Mouse (Mus musculus): Measurements from ENCODE around the gene Mindy4.

The Mindy4 gene

DNA sequence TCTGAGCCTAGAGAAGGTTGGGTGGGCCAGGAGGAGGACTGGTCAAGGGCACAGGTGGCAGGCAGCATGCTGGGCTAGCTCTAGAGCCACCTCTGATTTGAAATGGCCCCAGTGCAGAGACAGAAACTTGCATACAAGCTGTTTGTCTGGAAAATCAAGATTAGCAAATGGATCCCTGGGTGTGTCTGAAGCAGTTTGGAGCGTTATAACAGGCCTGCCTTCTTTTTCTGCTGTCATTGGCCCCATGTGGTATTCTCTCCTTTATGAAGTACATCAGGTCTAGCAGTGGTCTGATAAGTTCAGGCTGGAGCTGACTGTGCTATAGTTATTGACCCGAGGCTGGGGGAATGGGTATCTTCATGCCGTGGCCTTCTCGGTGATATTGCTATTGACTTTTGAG, 110.7 kb downstream of the Mindy4 start:
- DNase-seq: no peak

DNA sequence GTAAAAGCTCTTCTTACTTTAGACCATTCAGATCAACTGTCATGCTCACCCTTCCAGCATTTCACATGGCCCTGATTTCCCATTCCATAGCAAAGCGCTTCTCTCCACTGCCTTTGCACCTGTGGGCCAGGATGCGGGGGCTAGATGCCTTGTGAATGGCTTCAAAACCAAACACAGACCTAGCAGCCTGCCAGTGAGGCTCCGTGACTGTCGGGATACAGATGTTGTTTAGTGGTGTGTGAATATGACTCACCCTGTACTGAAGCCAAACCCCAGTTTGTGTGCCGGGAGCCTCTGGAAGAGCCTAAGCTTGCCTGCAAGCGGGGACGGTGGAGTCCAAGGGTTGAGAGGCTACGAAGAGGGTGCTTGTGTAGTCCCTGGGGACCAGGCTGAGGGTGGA, 111.4 kb downstream of the Mindy4 start:
- DNase-seq: no peak

DNA sequence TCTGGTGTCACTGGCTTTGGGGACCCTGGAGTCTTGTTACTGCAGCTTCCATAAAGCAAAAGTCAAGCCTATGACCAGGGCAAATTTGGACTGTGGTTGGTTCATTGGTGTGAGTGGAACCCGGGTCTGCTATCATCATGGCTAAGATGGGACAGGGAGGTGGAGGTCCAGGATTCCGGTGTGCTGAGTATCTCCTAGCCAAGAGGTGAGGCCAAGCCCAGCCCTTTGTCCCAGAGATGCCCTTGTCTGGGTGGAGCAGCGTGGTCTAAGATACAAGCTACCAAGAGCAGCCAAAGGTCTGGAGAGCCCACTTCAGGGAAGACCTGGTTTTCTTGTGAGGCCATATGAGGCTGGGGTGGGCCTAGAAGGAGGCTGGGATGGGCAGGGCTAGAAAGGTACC, 115.4 kb downstream of the Mindy4 start:
- DNase-seq: no peak

DNA sequence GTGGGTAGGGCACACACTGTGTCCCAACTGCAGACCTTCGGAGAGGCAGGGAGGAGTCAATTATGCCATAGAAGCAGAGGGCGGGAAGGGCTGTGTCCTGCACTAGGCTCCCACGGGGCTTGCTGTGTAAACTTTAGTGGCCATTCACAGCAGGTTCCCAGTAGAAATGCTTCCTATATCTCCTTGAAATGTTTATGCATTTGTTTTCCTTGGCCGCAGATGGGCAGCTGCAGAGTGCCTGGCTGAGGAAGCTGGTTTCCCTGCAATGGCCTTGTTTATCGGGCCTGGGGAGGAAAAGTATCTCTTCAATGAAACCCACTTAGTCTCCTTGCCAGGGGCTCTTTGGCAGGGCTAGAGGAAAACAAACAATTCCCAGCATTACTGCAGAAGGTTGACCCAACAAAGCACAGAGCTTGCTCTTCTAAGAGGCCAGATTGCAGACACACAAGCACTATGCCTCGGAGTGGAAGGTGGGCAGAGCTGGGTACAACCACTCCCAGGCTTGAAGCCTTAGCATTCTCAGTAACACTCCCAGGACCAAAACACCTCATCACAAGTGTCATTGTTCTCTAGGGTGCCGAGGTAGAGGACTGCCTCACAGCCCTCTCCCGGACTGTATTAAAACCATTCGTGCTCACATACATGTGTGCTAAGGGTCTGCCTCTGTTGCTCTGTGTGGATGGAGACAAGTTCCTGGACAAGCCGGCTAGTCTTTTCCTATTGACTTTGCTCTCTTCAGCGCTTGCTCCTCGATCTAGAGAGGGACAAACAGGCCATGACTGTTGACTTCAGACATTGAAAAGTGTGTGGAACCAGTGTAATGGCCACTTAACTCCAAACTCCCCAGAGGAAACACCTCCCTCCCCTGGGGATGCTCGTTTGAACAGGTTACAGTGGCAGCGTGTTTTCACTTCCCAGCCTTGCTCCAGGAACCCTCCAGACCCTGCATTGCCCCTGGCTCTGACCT, 116.7 kb downstream of the Mindy4 start:
- DNase-seq: peak; percentile 63 to 83

DNA sequence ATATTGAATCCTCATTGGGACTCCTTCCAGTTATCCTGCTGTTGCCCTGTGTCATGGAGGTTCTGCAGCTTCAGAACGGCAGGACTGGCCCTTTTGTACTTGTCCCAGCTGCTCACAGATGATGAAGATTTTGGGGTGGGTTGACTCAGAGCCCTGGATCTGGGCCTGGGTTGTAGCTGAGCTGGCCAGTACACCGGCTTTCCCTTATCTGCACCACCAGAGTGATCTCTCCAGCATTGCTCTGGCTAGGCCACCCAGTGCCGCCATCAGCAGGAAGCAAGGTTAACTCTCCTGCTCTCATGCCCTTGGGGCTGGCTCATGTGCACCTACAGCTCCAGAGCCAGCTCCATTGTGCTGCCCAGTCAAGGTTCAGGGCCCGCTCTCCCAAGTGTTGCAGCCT, 117.7 kb downstream of the Mindy4 start:
- DNase-seq: peak in 1 of 2 experiments; percentile 51

DNA sequence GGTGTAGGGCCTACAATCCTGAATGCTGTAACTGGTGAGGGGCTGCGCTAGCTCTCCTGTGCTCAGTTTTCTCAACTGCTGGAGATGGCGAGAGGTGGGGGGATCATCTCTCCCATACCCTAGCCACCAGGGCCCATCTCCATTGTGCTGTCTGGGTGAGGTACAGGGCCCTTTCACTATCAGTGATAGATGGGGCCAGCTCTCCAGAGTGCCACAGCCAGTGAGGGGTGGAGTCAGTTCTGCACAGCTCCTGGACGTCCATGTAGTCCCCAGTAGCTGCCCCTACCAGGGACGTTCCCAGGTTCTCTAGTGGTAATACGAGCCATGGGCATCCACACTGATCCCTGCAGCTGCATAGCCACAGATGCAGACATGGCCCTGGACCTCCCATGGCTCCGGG, 118.3 kb downstream of the Mindy4 start:
- no peak for DNase-seq

DNA sequence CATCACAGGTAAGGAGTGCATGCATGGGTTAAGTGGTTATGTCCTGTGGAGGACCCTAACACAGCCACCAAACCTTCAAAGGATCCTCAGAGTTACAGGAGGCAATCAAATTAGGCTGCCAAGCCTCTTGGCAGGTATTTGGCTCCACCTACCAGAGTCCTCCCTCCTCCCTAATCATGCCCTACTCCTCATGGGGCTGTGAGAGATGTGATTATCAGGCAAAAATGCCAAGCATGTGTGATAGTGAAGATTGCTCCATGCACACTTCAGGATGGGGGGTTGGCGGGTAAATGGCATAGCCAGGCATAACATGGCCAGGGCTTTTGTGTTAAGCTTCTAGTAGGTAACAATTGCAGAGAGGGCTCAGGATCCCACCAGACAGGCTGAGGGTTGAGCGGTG, 119.8 kb downstream of the Mindy4 start:
- peak in 1 of 2 experiments; percentile 48 for DNase-seq

DNA sequence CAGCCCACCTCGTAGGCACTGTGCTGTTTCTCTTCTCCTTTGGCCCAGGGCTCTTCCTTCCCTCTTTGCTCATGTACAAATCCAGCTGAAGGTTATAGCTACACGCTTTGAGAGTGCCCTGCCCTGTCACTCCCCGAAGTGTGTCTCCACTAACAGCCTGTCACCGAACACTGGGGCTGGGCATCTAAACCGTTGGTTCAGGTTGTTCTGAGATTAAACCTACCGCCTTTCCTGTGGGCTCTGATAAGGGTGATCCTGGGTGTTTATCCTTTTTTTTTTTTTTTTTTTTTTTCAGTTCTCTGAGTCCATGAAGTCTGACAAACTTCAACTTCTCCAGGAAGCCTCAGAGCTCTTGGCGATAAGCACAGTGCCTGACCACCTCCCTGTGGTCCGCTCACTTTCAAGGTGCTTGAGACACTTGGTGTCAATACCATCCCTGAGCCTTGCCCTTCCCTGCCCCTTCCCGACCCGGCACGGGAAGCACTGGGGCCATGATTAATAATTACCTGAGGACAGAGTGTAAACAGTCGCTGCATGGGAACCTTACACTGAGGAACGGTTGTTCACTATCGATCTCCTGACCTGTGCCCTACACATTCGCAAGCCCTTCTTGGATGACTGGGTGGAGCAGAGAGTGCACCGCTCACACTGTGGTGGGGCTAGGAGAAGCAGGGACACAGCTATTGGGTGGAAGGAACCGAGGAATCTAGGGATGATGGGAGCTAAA, 120.9 kb downstream of the Mindy4 start:
- no peak for DNase-seq

DNA sequence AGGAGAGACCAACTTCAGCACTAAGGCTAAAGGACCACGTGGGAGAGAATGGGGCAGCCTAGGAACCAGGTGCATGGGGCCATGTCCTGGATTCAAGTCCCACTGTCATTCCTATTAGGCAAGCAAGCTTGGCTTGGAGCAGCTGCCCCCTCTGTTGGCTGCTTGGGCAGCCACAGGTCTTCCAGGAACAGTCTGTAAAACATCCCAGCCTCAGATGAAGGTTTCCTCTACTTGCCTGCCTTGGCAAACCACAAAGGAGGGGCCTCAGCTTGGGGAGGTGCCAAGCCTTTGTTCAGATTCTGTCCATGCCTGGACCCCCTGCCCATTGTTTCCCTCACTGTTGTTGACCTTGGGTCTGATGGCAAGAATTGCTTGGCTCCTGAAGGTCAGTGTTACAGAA, 121.6 kb downstream of the Mindy4 start:
- peak; percentile 68 to 78 for DNase-seq

DNA sequence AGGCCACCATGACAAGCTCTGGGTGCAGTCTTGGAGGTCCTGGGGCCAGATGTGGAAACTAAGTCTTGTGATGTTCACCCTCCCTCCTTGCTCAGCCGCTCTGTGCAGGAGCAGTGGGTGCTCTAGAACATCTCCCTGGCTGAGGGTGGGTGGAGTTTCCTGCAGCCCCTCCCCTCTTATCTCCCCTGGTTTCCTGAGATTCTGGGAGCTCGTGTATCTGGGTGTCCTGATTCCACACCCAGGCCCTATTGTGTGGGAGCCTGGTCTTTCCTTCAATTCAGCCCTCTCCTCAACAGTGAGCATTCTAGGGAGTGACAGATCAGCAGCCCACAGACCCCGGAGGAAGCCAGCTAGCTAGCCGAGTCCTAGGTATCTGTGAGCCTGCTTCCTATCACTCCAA, 123.1 kb downstream of the Mindy4 start:
- peak; percentile 62 to 81 for DNase-seq

DNA sequence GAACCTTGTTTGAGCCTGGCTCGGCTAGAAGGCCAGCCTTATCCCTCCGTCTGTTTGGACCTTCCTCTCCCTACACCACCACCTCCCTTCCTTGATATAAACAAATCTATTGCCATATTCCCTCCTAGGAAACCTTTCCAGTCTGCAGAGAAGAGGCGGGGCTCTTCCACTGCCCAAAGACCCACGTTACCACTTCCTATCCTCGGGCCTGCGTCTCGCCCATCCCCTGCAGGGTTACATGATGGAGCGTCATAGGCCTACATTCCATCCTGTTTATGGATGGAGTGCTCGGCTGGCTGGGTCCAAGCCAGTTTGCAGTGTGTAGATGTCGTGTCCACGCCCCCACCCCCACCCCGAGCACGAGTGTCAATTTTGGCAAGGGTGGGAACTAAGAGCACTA, 124.1 kb downstream of the Mindy4 start:
- peak; percentile 70 to 90 for DNase-seq

DNA sequence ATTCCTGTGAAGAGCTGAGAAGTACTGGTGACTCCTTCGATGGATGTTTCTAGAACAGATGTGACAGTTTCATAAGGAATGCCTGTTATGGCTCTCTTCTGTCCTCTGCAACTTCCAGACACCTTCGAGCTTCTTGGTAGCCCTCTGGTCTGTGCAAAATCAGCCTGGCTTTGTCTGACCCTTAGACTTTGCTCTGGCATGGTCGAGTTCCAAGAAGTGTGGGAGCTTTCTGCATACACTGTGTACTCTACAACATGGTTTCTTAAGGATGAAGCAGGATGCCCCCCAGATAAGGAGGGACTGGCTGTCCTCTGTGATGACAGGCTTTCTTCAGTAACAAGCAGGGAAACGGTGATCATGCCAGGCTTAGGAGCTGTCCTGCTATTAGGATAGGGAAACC, 125.0 kb downstream of the Mindy4 start:
- no peak for DNase-seq

DNA sequence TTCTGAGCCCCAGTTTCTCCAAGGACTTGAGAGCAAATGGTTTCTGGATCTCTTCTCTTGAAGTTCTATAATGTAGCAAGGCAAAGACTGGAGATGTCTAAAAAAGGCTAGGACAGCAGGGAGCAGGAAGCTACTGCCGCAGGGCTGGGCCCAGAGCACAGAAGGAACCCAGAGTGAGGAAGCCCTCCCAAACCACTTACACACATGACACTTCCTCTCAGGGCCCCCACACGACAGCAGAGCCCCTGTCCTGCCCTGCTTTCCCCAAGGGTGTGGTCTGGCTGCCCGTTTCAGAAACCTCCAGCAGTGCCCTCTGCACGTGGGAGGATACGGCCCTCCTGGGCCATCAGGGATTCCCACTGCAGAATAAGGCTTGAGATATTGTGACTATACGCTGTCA, 128.1 kb downstream of the Mindy4 start:
- peak in 1 of 2 experiments; percentile 69 for DNase-seq

DNA sequence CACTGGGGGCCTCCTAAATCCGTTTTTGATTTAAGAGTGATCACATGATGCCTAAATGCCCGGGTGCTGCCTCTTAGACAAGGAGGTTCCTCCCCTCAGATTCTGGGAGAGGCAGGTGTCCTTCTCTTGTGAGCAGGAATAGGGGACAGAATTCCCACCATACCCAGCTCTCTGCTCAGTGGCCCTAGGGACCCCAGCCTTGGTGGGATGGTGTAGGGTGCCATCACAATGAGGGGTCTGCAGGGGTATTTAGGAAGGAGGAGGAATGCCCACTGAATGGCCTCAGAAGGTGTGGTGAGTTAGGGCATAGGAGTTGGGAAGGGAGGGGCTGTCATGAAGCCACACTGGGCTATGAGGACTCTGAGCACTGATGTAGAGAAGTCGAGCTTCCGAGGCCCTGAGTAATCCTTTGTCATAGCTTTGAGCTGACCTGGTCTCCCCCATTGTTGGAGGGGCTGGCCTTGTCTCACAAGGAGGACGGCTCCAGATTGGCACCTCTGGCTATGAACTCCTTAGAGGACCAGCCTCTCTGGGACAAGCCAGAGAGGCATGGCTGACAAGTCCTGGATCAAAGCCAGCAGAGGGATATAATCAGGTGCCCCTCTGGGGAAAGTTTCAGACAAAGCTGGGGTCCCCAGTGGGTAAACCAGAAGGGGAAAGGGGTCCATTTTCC, 129.1 kb downstream of the Mindy4 start:
- DNase-seq: no peak

DNA sequence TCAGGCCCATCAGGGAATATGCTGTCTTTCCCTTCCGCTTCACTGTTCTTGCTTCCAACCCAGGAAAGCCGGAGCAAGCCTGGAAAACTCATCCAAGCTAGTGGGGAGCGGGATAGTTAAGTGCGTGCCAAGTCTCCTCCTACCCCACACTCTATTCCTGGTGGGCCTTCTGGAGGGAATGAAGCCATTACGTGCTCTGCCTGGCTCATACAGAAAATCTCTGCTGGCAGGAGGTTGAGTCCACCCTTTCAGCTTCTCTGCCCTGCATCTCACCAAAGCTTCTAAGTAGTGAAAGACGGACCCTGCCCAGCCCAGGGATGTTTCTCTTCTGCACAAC, 129.6 kb downstream of the Mindy4 start:
- DNase-seq: no peak

DNA sequence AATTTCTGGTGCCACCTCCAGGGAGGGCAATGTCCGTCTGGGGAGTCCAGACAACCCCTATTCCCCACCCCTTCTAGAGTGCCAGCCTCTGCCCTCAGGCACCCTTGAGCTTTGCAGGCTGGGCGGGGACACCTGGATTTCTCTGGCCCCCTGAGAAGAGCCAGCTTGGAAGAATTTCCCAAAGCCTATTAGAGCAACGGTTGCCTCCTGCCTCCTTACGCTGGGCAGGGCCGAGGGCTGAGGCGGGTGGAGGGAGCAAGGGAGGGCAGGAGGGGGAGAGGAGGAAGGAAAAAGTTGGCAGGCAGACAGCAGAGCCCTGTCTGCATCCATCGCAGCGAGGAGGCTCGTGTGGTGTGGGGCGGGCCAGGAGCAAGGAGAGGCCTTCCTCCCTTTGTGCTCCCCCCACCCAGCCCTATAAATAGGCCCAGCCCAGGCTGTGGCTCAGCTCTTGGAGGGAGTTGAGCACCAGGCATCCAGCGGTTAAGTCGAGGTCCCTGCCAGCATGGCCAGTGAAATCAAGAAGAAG, 132.9 kb downstream of the Mindy4 start, which contains the start of gene Aqp1:
TSS of gene Aqp1 (plus strand) at position 444 of the 526 bp plus-strand sequence.
- DNase-seq: peak; percentile 88 to 93

DNA sequence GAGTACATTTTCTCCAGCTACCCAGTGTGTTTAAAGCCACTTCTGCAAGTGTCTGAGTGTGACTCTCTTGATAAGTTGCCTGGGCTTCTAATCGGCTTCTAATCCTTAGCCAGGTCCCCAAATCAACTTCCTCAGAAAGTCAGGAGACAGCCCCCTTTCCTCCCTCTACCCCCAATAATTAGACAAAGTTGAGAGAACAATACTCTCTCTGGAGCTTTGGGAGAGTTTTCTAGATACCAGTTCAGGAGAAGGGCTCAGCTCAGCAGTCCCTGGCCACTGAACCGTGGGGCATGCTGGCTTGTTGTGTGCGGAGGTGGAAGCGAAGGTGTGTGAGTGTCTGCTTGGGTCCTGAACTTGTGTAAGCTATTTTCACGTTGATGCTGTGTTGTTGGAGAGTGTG, 134.1 kb downstream of the Mindy4 start:
- DNase-seq: no peak

DNA sequence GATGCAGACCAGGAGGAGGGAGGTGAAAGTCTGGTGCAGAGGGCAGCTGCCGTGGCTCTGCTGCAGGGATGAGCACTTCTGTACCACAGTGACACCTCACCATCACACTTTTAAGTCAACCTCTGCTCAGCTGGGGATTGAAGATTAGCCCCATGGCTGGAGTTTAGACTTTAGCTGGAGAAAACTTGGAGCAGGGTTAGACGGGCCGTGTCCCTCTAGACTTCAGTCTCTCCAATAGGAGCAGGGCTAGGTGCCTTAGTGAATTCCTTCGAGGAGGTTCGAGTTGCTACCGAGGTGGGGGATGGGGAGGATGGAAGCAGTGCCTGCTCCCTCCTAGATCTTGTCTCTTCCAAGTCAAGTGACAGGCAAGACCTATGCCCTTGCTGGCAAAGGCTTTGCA, 134.9 kb downstream of the Mindy4 start:
- no peak for DNase-seq

DNA sequence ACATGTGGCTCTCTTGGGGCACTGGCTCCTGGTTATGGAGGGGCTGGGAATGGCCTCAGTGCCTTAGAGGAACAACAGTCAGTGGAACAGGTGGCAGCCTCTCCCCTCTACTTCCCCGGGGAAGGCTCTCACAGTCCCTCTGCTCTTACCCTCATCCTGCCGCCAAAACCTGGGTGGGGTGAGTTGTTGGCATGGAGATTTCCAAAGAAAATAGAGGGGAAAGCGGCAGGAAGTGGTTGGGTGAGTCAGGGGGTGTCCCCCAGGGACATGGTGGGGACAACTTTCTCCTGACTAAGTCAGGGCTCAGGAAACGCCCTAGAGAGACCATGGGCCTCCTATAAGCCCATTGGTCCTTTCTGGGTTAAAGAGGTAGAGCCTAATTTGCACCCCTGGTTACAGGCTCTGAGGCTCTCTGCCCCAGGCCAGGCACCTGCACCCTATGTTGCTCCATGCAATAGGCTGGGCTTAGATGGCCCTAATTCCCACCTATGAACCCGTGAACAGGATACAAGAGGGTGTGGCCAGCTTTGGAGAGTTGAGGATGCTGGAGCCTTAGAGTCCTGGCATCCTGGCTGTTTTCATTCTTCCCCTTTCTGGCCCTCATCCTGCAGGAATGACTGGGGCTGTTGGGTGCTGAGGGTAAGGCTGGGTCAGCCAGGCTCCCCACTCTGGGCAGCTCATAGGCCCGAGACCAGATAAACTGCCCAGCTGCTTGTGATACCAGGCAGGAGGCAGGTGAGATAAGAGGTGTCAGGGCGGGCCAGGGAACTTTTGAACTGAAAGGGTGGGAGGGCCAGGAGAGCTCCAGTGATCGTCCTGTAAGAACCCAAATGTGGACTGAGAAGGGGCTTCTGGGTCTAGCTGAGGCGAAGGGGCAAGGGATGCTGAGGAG, 136.0 kb downstream of the Mindy4 start:
- peak in 1 of 2 experiments; percentile 30 for DNase-seq

DNA sequence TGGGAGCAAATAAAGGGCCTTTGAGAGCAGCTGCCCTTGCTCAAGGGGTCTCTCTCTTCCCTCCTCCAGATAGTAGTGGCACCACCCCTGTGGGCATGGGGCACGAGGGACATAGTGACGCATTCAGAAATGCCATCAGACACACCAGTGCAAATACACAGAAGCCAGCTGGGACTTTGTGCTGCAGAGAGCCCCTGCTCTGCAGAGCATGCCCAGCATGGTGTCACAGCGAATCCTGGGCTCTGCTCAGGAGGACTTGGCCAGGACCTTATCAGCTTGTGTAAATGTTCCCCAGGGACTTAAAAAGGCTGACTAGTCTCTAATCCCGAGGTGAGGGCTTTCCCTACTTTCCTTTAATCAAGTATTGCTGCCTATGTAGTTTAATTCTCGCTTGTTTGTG, 138.5 kb downstream of the Mindy4 start:
- peak; percentile 62 to 86 for DNase-seq

DNA sequence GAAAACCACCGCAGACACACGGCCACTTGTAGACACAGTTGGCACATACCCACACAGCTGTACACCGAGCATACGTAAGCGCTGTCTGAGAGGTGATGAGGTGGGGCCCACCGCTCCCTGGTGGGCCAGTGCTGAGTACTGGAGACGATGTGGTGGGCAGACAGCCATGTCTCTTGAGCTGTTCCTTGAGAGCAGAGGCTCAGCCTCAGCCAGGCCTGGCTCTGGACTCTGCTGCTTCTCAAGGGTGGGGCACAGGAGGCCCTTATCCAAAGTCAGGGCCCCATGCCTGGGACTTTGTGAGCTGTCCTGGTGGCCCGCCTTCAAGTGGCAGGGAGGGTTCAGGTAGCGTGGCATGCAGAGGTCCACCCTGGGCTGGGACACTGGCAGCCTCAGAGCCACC, 139.1 kb downstream of the Mindy4 start:
- peak; percentile 66 to 81 for DNase-seq

DNA sequence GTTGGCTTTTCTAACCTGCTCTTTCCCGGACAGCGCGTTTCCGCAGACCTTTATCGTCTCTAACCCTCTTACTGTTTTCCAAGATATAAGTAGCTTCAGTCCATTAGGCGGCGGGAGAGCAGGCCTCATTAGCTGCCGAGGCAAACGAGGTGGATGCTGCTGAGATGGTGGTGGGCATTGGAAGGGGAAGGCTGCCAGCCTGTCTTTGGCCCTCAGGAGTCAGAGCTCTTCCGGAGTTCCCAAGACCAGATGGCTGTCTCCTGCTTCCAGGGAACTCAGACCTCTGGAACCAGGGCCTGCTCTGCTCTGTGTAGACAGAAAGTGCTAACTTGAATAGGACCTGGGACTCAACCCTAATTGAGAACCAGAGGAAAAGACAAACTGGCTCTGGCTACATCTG, 140.3 kb downstream of the Mindy4 start:
- no peak for DNase-seq

All from lung, postnatal 4 days (tissue).